Mouse (Mus musculus): ENCODE results near the gene Uap1l1. TPM values are rescaled to one million over a fixed set of nuclear protein-coding genes. Genes with fewer than 3 reads are reported as not detected.

The Uap1l1 gene
- total RNA-seq (2023) = 22.5 to 35.7 TPM (median 25.5 TPM) in 4 replicates

GRCm38 (mm10) chr2:25365091-25365761 is at the start of gene Uap1l1:
Gene Uap1l1 (minus strand): TSS chr2:25365682.

GRCm38 (mm10) chr2:25399051-25399450 is 33.6 kb upstream of the Uap1l1 start, which contains the start of gene Npdc1:
Gene Npdc1 (plus strand): TSS chr2:25399351.

GRCm38 (mm10) chr2:25395721-25396596 is 30.5 kb upstream of the Uap1l1 start, which contains the start of gene Entpd2:
Gene Entpd2 (plus strand): TSS chr2:25395874.

GRCm38 (mm10) chr2:25371764-25372643 is 6.5 kb upstream of the Uap1l1 start, which contains the start of gene Sapcd2:
Gene Sapcd2 (plus strand): TSS chr2:25372321.

GRCm38 (mm10) chr2:25356208-25357079 is 9.0 kb downstream of the Uap1l1 start, which contains the start of gene Dpp7:
Gene Dpp7 (minus strand): TSS chr2:25356359.

GRCm38 (mm10) chr2:25332286-25333160 is 33.0 kb downstream of the Uap1l1 start, which contains the start of gene Man1b1:
Gene Man1b1 (plus strand): TSS chr2:25332338.

GRCm38 (mm10) chr2:25318971-25319773 is 46.3 kb downstream of the Uap1l1 start, which contains the start of gene Grin1:
Gene Grin1 (minus strand): TSS chr2:25319187.

Other genes starting within 250 kb of the Uap1l1 start
- 5.2 to 8.3 TPM (median 7.2 TPM) in 4 replicates for gene Nrarp, start 184.9 kb downstream of the Uap1l1 start, total RNA-seq (2023)
- 29.8 to 31.9 TPM (median 30.9 TPM) in 4 replicates for gene Tor4a, start 168.8 kb downstream of the Uap1l1 start, total RNA-seq (2023)
- 71.6 to 75.6 TPM (median 72.5 TPM) in 4 replicates for gene Nelfb, start 154.2 kb downstream of the Uap1l1 start, total RNA-seq (2023)
- not detected in 4 replicates for gene Stpg3, start 151.0 kb downstream of the Uap1l1 start, total RNA-seq (2023)
- 0.89 TPM in 1 of 4 replicates, not detected in the others for gene Fam166a, start 146.9 kb downstream of the Uap1l1 start, total RNA-seq (2023)
- gene Tubb4b, start 141.0 kb downstream of the Uap1l1 start, total RNA-seq (2023) = 101 to 123 TPM (median 110 TPM) in 4 replicates
- not detected in 4 replicates for gene Slc34a3, start 131.3 kb downstream of the Uap1l1 start, total RNA-seq (2023)
- not detected in 4 replicates for gene Rnf224, start 128.9 kb downstream of the Uap1l1 start, total RNA-seq (2023)
- not detected in 4 replicates for gene Rnf208, start 123.4 kb downstream of the Uap1l1 start, total RNA-seq (2023)
- gene Cysrt1, start 123.2 kb downstream of the Uap1l1 start, total RNA-seq (2023) = not detected in 4 replicates
- gene AL732309.1, start 118.8 kb downstream of the Uap1l1 start, total RNA-seq (2023) = 4.6 to 12.8 TPM (median 6.9 TPM) in 4 replicates
- gene Tmem203, start 110.2 kb downstream of the Uap1l1 start, total RNA-seq (2023) = 18.8 to 26.6 TPM (median 24.1 TPM) in 4 replicates
- 13.6 to 20.3 TPM (median 14.4 TPM) in 4 replicates for gene Tprn, start 103.1 kb downstream of the Uap1l1 start, total RNA-seq (2023)
- 30.8 to 37.7 TPM (median 35.7 TPM) in 4 replicates for gene Ssna1, start 93.2 kb downstream of the Uap1l1 start, total RNA-seq (2023)
- 101 to 113 TPM (median 107 TPM) in 4 replicates for gene Anapc2, start 93.2 kb downstream of the Uap1l1 start, total RNA-seq (2023)
- not detected in 4 replicates for gene Tmem210, start 77.5 kb downstream of the Uap1l1 start, total RNA-seq (2023)
- not detected in 4 replicates for gene Lrrc26, start 75.8 kb downstream of the Uap1l1 start, total RNA-seq (2023)
- gene Grin1, start 46.5 kb downstream of the Uap1l1 start, total RNA-seq (2023) = not detected in 4 replicates
- 39.7 to 50.0 TPM (median 47.1 TPM) in 4 replicates for gene Man1b1, start 33.3 kb downstream of the Uap1l1 start, total RNA-seq (2023)
- 41.2 to 46.3 TPM (median 43.4 TPM) in 4 replicates for gene Dpp7, start 9.3 kb downstream of the Uap1l1 start, total RNA-seq (2023)
- gene Sapcd2, start 6.6 kb upstream of the Uap1l1 start, total RNA-seq (2023) = 0.48 to 0.85 TPM in 2 of 4 replicates, not detected in the others
- not detected in 4 replicates for gene Entpd2, start 30.2 kb upstream of the Uap1l1 start, total RNA-seq (2023)
- gene Npdc1, start 33.7 kb upstream of the Uap1l1 start, total RNA-seq (2023) = not detected in 4 replicates
- gene Fut7, start 57.6 kb upstream of the Uap1l1 start, total RNA-seq (2023) = not detected in 4 replicates
- 44.9 to 53.9 TPM (median 49.1 TPM) in 4 replicates for gene Abca2, start 63.0 kb upstream of the Uap1l1 start, total RNA-seq (2023)
- gene Clic3, start 91.2 kb upstream of the Uap1l1 start, total RNA-seq (2023) = 0.83 TPM in 1 of 4 replicates, not detected in the others
- gene Paxx, start 95.4 kb upstream of the Uap1l1 start, total RNA-seq (2023) = 115 to 135 TPM (median 127 TPM) in 4 replicates
- not detected in 4 replicates for gene Ptgds, start 104.4 kb upstream of the Uap1l1 start, total RNA-seq (2023)
- not detected in 4 replicates for gene Lcn12, start 128.2 kb upstream of the Uap1l1 start, total RNA-seq (2023)
- gene Fbxw5, start 135.1 kb upstream of the Uap1l1 start, total RNA-seq (2023) = 64.9 to 78.2 TPM (median 70.7 TPM) in 4 replicates
- gene C8g, start 136.0 kb upstream of the Uap1l1 start, total RNA-seq (2023) = 1.1 TPM in 1 of 4 replicates, not detected in the others
- 56.9 to 61.5 TPM (median 58.0 TPM) in 4 replicates for gene Traf2, start 181.3 kb upstream of the Uap1l1 start, total RNA-seq (2023)
- 109 to 125 TPM (median 115 TPM) in 4 replicates for gene Edf1, start 192.2 kb upstream of the Uap1l1 start, total RNA-seq (2023)
- 0.77 to 2.4 TPM (median 1.5 TPM) in 4 replicates for gene Mamdc4, start 209.2 kb upstream of the Uap1l1 start, total RNA-seq (2023)
- 16.1 to 21.8 TPM (median 17.6 TPM) in 4 replicates for gene Phpt1, start 209.5 kb upstream of the Uap1l1 start, total RNA-seq (2023)
- 0.24 to 0.38 TPM (median 0.37 TPM) in 3 of 4 replicates, not detected in the other for gene Ajm1, start 216.1 kb upstream of the Uap1l1 start, total RNA-seq (2023)
- 102 to 112 TPM (median 109 TPM) in 4 replicates for gene Rabl6, start 242.8 kb upstream of the Uap1l1 start, total RNA-seq (2023)

All from B cell, adult 62 days (primary cell).